Mouse (Mus musculus) small intestine, adult 2 months (tissue): Measurements from ENCODE around the gene Serpina1b. TPM values are rescaled to one million over a fixed set of nuclear protein-coding genes. Genes with fewer than 3 reads are reported as not detected.
A peak's percentile ranks its signal among the peaks of the same experiment; 100 is the strongest.

Experiments used
- H3K27ac ChIP-seq: fragments of 200-500 bp; 2 replicates; pipeline ENCODE4 v1.5.1; 2012; ENCODE audit warnings: low read depth, low read length, control low read depth, inconsistent platforms; ENCODE audit not compliant: insufficient read depth
- H3K27me3 ChIP-seq: fragments of 200-500 bp; 2 replicates; pipeline ENCODE4 v1.6.1; 2012; ENCODE audit warnings: mild to moderate bottlenecking, moderate library complexity, low read length, inconsistent platforms; ENCODE audit not compliant: control insufficient read depth, insufficient read depth
- H3K36me3 ChIP-seq: fragments of 200-500 bp; 2 replicates; pipeline ENCODE4 v1.6.1; 2012; ENCODE audit warnings: mild to moderate bottlenecking, low read length, control low read depth, inconsistent platforms; ENCODE audit not compliant: control insufficient read depth, insufficient read depth
- H3K4me1 ChIP-seq: fragments of 200-500 bp; 2 replicates; pipeline ENCODE4 v1.6.1; 2012; ENCODE audit warnings: low read length, inconsistent platforms, mixed read lengths; ENCODE audit not compliant: control insufficient read depth, insufficient read depth, insufficient read length
- H3K4me3 ChIP-seq: fragments of 200-500 bp; 2 replicates; pipeline ENCODE4 v1.5.1; 2012; ENCODE audit warnings: low read depth, mild to moderate bottlenecking, control low read depth, inconsistent platforms, low read length, moderate library complexity
- CTCF ChIP-seq: fragments of 200-500 bp; IDR thresholded peaks from 2 replicates; pipeline ENCODE4 v1.5.1; 2012; ENCODE audit warnings: low read depth, mild to moderate bottlenecking, control low read depth, inconsistent platforms, low read length, moderate library complexity, mixed read lengths; ENCODE audit not compliant: insufficient replicate concordance, insufficient read length; ENCODE audit errors: extremely low read depth
- POLR2A ChIP-seq: fragments of 200-500 bp; IDR thresholded peaks from 2 replicates; pipeline ENCODE4 v1.6.1; 2012; ENCODE audit warnings: low read depth, mild to moderate bottlenecking, control low read depth, inconsistent platforms, low read length, moderate library complexity
- WGBS: fragments of 180-500 bp; shearing (Covaris S2); methylation state at CpG from one replicate; pipeline ENCODE4 v1.1.7; 2018; 5-methylcytosine and 5-hydroxymethylcytosine counted together
- polyA plus RNA-seq: library from polyadenylated mRNA; depleted of rRNA; stranded (reverse); fragments of >200 nt; gene quantifications from 2 replicates; pipeline ENCODE4 v1.2.3, GENCODE M21; 2012

The Serpina1b gene
- polyA plus RNA-seq, 1 experiment, result 7.9 TPM

GRCm38 (mm10) chr12:103706113-103706512 lies 124.1 kb downstream of the Serpina1b start:
- H3K27me3 ChIP-seq, result no peaks in the 10 kb centered on the region
- peak overlapping the region; percentile 87 for H3K27ac ChIP-seq
- H3K4me1 ChIP-seq, result peaks cover 22% of the 10 kb centered on the region; the same call in 1 of the 2 replicates
- WGBS, result 15% methylated on average over 4 of the region's 4 CpGs
- H3K4me3 ChIP-seq, result no peak overlapping the region
- no peaks in the 10 kb centered on the region for H3K36me3 ChIP-seq
- TF ChIP-seq CTCF (no peak), POLR2A (no peak)

- H3K4me3 ChIP-seq, result no peak overlapping the region
- 13% methylated on average over 2 of the region's 2 CpGs for WGBS
- H3K27ac ChIP-seq, result peak overlapping the region; percentile 87
- H3K4me1 ChIP-seq, result peaks cover 24% of the 10 kb centered on the region; the same call in 1 of the 2 replicates
- no peaks in the 10 kb centered on the region for H3K27me3 ChIP-seq
- H3K36me3 ChIP-seq, result no peaks in the 10 kb centered on the region
- TF ChIP-seq CTCF, result no peak
- no peak for TF ChIP-seq POLR2A
These were observed 124.6 kb downstream of the Serpina1b start for GRCm38 (mm10) chr12:103705547-103705946.

GRCm38 (mm10) chr12:103700144-103700750 lies 129.9 kb downstream of the Serpina1b start:
- H3K27ac ChIP-seq, result no peak overlapping the region
- H3K4me3 ChIP-seq, result no peak overlapping the region
- H3K4me1 ChIP-seq, result peaks cover 8% of the 10 kb centered on the region; the same call in 1 of the 2 replicates
- no peak for TF ChIP-seq POLR2A
- TF ChIP-seq CTCF, result no peak
- H3K27me3 ChIP-seq, result no peaks in the 10 kb centered on the region
- no peaks in the 10 kb centered on the region for H3K36me3 ChIP-seq
- WGBS, result 87% methylated on average over 4 of the region's 4 CpGs

- Histone ChIP-seq H3K36me3 (no peaks in the 10 kb centered on the region), H3K4me1 (peaks cover 2% of the 10 kb centered on the region; the same call in 1 of the 2 replicates), H3K27me3 (no peaks in the 10 kb centered on the region), H3K4me3 (no peak within 1 kb of the TSS), H3K27ac (no peak within 1 kb of the TSS)
- WGBS, result 92% methylated on average over 8 of the region's 8 CpGs
- TF ChIP-seq POLR2A (no peak), CTCF (no peak)
These were observed 134.7 kb downstream of the Serpina1b start, which contains the start of gene Serpina1f for GRCm38 (mm10) chr12:103695429-103695828. Gene Serpina1f, minus strand, starts transcription at chr12:103695529.

GRCm38 (mm10) chr12:103688221-103688814 lies 141.9 kb downstream of the Serpina1b start:
- 8% methylated on average over 3 of the region's 3 CpGs for WGBS
- peak overlapping the region; percentile 57 for H3K27ac ChIP-seq

GRCm38 (mm10) chr12:103687021-103687420 lies 143.2 kb downstream of the Serpina1b start:
- no peak overlapping the region for H3K4me3 ChIP-seq
- TF ChIP-seq CTCF (no peak), POLR2A (no peak)
- no peaks in the 10 kb centered on the region for H3K27me3 ChIP-seq
- WGBS, result 47% methylated on average over 7 of the region's 7 CpGs
- no peaks in the 10 kb centered on the region for H3K36me3 ChIP-seq
- H3K4me1 ChIP-seq, result peaks cover 38% of the 10 kb centered on the region
- H3K27ac ChIP-seq, result no peak overlapping the region

More at GRCm38 (mm10) chr12:103688221-103688814, 141.9 kb downstream of the Serpina1b start:
- TF ChIP-seq CTCF (no peak), POLR2A (no peak)
- Histone ChIP-seq H3K4me3 (no peak overlapping the region), H3K36me3 (no peaks in the 10 kb centered on the region), H3K4me1 (peaks cover 38% of the 10 kb centered on the region), H3K27me3 (no peaks in the 10 kb centered on the region)

- 79% methylated on average over 3 of the region's 3 CpGs for WGBS
- no peaks in the 10 kb centered on the region for H3K27me3 ChIP-seq
- TF ChIP-seq CTCF (no peak), POLR2A (no peak)
- H3K27ac ChIP-seq, result no peak overlapping the region
- H3K36me3 ChIP-seq, result no peaks in the 10 kb centered on the region
- no peak overlapping the region for H3K4me3 ChIP-seq
- peaks cover 41% of the 10 kb centered on the region for H3K4me1 ChIP-seq
These were observed 144.1 kb downstream of the Serpina1b start for GRCm38 (mm10) chr12:103686050-103686449.

- H3K27ac ChIP-seq, result no peak overlapping the region
- H3K4me3 ChIP-seq, result no peak overlapping the region
- H3K27me3 ChIP-seq, result no peaks in the 10 kb centered on the region
- peaks cover 38% of the 10 kb centered on the region for H3K4me1 ChIP-seq
- WGBS, result 31% methylated on average over 3 of the region's 3 CpGs
- TF ChIP-seq POLR2A (no peak), CTCF (no peak)
- no peaks in the 10 kb centered on the region for H3K36me3 ChIP-seq
These were observed 144.8 kb downstream of the Serpina1b start for GRCm38 (mm10) chr12:103685386-103685785.
